Mouse (Mus musculus) mouse embryonic stem cell (cell line): ENCODE data around the gene Gabrb1.

ENCODE experiments used
- in situ Hi-C, 2 experiments: fragments of 300-500 bp; cut with MboI; formaldehyde crosslinking; loops; 1 replicate in 1 of 2; 3 replicates in 1 of 2; pipeline ENCODE4 v1.14.3; 2019 to 2020; ENCODE audit warnings: low sequenced_read_pairs in 2 of 2, low pct_unique_long_range_greater_than_20kb in 1 of 2, mixed read lengths in 1 of 2; ENCODE audit not compliant: unreplicated experiment in 1 of 2

The Gabrb1 gene

GRCm38 (mm10) chr5:72126681-72127080 is 468.8 kb downstream of the Gabrb1 start:
- in situ Hi-C loops, result no loop called here

DNA sequence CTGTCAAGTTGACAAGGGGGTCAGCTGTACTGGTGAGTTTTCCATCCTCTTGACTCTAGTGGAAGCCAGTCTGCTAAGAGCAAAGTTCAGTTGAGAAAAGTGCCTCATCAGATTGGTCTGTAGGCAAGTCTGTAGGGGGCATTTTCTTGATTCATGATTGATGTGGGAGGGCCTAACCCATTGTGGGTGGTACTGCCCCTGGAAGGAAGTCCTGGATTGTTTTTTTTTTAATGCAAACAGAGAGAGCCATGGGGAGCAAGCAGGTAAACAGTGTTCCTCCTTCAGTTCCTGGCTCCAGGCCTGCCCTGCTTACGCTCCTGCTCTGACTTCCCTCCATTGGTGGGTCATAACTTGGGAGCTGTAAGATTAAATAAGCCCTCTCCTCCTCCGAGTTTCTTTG is 476.0 kb downstream of the Gabrb1 start:
- in situ Hi-C loops, result no loop called here

GRCm38 (mm10) chr5:72138256-72138655 is 480.3 kb downstream of the Gabrb1 start:
- in situ Hi-C loops, result no loop called here

GRCm38 (mm10) chr5:72139619-72140018 is 481.7 kb downstream of the Gabrb1 start:
- in situ Hi-C loops, result no loop called here

- in situ Hi-C loops, result no loop called here
Observed at GRCm38 (mm10) chr5:72148679-72149078, 490.8 kb downstream of the Gabrb1 start.

- in situ Hi-C loops, result loop anchor here in 1 of 2 experiments (25.0 kb wide), 1 partner anchor 111 kb away; no protein-coding TSS in a partner anchor
Observed at GRCm38 (mm10) chr5:72150870-72151269, 493.0 kb downstream of the Gabrb1 start.

GRCm38 (mm10) chr5:72155686-72156085 is 497.8 kb downstream of the Gabrb1 start:
- in situ Hi-C loops, result loop anchor here in 1 of 2 experiments (25.0 kb wide), 1 partner anchor 107 kb away; no protein-coding TSS in a partner anchor

- in situ Hi-C loops, result loop anchor here in 1 of 2 experiments (25.0 kb wide), 1 partner anchor 106 kb away; no protein-coding TSS in a partner anchor
Observed at GRCm38 (mm10) chr5:72156598-72156997, 498.7 kb downstream of the Gabrb1 start.

- in situ Hi-C loops, result loop anchor here in 1 of 2 experiments (25.0 kb wide), 1 partner anchor 104 kb away; no protein-coding TSS in a partner anchor
Observed at GRCm38 (mm10) chr5:72158667-72159066, 500.8 kb downstream of the Gabrb1 start.

GRCm38 (mm10) chr5:72159537-72159936 is 501.6 kb downstream of the Gabrb1 start:
- in situ Hi-C loops, result loop anchor here in 1 of 2 experiments (25.0 kb wide), 1 partner anchor 103 kb away; no protein-coding TSS in a partner anchor

DNA sequence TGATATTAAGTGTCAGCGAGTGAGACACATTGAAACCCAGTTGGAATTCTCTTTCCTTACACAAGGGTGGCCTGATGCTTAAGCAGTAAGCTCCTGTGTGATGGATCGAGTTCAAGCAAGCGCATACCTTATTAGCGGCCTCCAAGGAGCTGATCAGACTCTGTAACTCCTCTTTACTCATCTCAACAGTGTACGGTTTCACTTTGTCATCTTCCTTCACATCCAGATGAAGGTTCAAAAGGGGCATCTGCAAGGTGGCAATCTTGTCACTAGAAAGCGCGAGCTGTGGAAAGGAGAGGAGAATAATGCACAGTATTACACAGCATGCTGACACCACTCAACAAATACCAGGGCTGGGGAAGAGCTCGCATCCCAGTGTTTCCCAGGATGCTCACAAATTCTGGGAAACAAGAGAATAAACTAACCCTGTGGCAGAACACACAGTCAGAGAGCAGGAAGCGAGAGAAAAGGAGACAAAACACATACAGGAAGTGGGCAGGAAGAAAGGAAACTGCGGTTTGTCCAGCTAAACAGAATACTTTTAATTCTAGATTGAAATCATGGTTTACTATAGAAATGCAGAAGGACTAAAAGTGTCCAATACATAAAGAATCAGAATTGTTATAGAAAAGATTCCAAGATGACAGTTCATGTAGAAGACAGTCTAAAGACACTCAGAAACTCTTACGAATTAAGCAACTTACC is 503.0 kb downstream of the Gabrb1 start:
- in situ Hi-C loops, result loop anchor here in 1 of 2 experiments (25.0 kb wide), 1 partner anchor 101 kb away; no protein-coding TSS in a partner anchor

GRCm38 (mm10) chr5:72162855-72163254 is 504.9 kb downstream of the Gabrb1 start:
- in situ Hi-C loops, result loop anchor here in 1 of 2 experiments (25.0 kb wide), 1 partner anchor 99 kb away; no protein-coding TSS in a partner anchor

DNA sequence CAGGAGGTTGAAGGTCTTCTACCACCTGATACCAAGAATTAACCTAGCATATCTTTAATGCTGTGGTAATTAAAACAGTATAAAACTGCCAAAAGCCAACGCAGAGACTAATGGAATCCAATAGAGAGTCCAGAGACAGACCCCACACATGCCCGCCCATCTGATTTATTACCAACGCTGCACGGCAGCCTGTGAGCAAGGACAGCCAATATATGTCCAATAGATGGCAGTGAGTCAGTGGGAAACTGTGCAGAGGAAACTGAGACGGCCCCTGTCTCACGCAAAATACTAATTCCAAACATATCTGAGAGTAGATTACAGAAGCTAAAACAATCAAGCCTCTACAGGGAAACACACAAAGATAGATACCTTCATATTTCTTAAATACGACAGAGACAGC is 506.5 kb downstream of the Gabrb1 start:
- in situ Hi-C loops, result loop anchor here in 1 of 2 experiments (25.0 kb wide), 1 partner anchor 98 kb away; no protein-coding TSS in a partner anchor

DNA sequence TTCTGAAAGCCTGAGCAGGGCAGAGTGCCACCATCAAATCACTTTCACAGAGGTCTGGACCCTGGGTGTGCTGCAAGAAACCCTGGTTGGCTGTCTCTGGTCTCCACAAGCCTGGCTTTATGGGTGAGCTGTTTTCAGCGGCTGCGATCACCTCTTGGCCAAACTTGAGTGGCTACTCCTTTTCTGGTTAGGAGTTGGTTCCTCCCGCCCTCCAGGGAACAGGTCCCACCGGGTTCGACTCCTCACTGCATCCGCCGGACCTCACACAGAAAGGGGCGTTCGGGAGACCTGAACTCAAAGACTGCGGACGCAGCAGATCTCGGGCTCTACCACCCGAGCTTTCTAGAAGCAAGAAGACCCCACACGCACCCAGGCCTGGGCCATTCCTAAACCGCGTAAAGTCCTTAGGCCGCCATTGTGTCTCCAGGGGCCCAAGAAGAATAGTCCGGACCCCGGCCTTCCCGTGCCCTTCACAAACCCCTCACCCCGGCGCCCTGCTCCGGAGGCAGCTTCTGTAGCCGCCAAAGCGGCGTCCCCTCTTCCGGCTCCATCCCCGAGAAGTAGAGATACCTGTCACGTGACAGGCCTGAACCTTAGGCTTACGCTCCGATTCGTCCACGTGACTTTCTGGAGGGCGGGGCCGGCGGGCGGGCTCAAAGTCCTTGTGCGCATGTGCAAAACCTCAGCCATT is 509.8 kb downstream of the Gabrb1 start, which contains the start of gene Commd8:
Gene Commd8 (minus strand): TSS at position 596 of the 691 bp plus-strand sequence.
- in situ Hi-C loops, result loop anchor here in 1 of 2 experiments (25.0 kb wide), 1 partner anchor 95 kb away; no protein-coding TSS in a partner anchor

- in situ Hi-C loops, result loop anchor here in 1 of 2 experiments (25.0 kb wide), 1 partner anchor 94 kb away; no protein-coding TSS in a partner anchor
Observed at GRCm38 (mm10) chr5:72168285-72168621, 510.3 kb downstream of the Gabrb1 start.

GRCm38 (mm10) chr5:72170067-72170466 is 512.2 kb downstream of the Gabrb1 start:
- in situ Hi-C loops, result loop anchor here in 1 of 2 experiments (25.0 kb wide), 1 partner anchor 92 kb away; no protein-coding TSS in a partner anchor

DNA sequence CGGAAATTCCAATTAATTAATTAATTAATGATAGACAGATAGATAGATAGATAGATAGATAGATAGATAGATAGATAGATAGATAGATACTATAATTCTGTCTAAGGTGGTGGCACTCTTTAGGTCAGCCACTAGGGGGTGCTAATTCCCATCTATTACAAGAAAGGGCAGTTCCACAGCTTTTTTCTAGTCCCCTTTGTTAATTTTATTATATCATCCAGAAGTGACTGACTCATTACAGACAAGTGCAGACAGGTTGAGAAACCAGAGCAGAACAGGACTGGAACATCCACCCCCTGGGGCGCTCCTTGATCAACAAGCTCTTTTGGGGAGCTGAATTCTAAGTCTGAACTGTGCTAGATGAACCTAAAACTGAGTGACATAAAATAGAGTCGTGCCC is 514.8 kb downstream of the Gabrb1 start:
- in situ Hi-C loops, result loop anchor here in 1 of 2 experiments (25.0 kb wide), 1 partner anchor 90 kb away; no protein-coding TSS in a partner anchor

DNA sequence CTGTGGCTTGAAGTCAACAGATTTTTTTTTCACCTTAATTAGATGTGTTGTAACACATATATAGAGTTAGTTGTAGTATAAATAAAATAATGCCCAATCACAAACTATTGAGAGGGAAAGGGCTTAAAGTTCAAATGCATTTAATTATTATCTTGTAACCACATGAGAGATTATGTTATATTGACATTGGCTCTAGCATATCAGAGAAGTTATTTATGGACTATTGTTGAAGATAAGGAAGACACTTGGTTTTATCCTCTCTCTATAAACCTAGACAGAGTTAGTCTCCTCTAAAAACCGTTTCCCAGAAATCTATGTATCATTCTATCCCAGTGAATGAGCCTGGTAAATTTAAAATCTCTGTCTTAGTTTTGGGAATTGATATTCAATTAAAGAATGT is 515.6 kb downstream of the Gabrb1 start:
- in situ Hi-C loops, result loop anchor here in 1 of 2 experiments (25.0 kb wide), 1 partner anchor 89 kb away; no protein-coding TSS in a partner anchor

DNA sequence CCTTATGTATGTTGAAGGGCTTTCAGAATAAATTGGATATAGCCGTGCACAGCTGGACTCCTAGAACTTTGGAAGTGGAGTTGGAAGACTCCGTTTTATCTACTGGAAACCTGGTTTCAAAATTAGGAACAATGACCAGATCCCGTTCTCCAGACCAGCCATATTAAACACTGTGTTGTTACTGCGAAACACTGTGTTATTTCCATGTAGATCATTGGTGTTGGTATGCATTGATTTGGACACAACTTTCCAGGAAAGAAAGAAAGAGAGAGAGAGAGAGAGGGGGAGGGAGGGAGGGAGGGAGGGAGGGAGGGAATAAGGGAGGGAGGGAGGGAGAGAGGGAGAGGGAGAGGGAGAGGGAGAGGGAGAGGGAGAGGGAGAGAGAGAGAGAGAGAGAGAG is 517.1 kb downstream of the Gabrb1 start:
- in situ Hi-C loops, result loop anchor here in 1 of 2 experiments (5.0 kb wide), 2 partner anchors 37 to 92 kb away; no protein-coding TSS in a partner anchor
